Mouse (Mus musculus) macrophage (primary cell): ENCODE results near the gene Baiap2l2. TPM values are rescaled to one million over a fixed set of nuclear protein-coding genes. Genes with fewer than 3 reads are reported as not detected.

Source experiments
- H3K27ac ChIP-seq: fragments of 350-480 bp; formaldehyde crosslinking; 2 replicates; pipeline ENCODE4 v1.9.0; 2021
- H3K36me3 ChIP-seq: fragments of 350-480 bp; formaldehyde crosslinking; 2 replicates; pipeline ENCODE4 v1.9.0; 2021; ENCODE audit errors: inconsistent target
- H3K4me3 ChIP-seq: fragments of 350-480 bp; formaldehyde crosslinking; 2 replicates; pipeline ENCODE4 v1.9.0; 2021; ENCODE audit errors: inconsistent target
- H3K79me2 ChIP-seq: fragments of 350-480 bp; formaldehyde crosslinking; 2 replicates; pipeline ENCODE4 v1.9.0; 2021; ENCODE audit errors: inconsistent target
- WGBS: methylation state at CpG from one replicate; pipeline ENCODE4 v1.1.7; 2026; ENCODE audit warnings: inconsistent platforms; ENCODE audit not compliant: missing documents; 5-methylcytosine and 5-hydroxymethylcytosine counted together
- polyA plus RNA-seq: library from polyadenylated mRNA; stranded (reverse); fragments of 250-400 nt; gene quantifications from 3 replicates; pipeline ENCODE4 v1.2.4, GENCODE M21; 2018; ENCODE audit warnings: inconsistent platforms

Baiap2l2 gene
- polyA plus RNA-seq, 1 experiment from 2014 or later = not detected

GRCm38 (mm10) chr15:79283371-79283770, 2.0 kb downstream of the Baiap2l2 start:
- Histone ChIP-seq H3K4me3 (no peak overlapping the region), H3K36me3 (no peaks in the 10 kb centered on the region), H3K27ac (no peak overlapping the region), H3K79me2 (no peaks in the 10 kb centered on the region)
- WGBS = 94% methylated on average over 4 of the region's 4 CpGs

GRCm38 (mm10) chr15:79282434-79282833, 2.9 kb downstream of the Baiap2l2 start:
- H3K4me3 ChIP-seq = no peak overlapping the region
- H3K27ac ChIP-seq = no peak overlapping the region
- H3K79me2 ChIP-seq = no peaks in the 10 kb centered on the region
- no peaks in the 10 kb centered on the region for H3K36me3 ChIP-seq
- 91% methylated on average over 5 of the region's 5 CpGs for WGBS

- Histone ChIP-seq H3K79me2 (no peaks in the 10 kb centered on the region), H3K27ac (no peak overlapping the region), H3K4me3 (no peak overlapping the region), H3K36me3 (no peaks in the 10 kb centered on the region)
- 100% methylated on average over 1 of the region's 1 CpGs for WGBS
Measured at GRCm38 (mm10) chr15:79281389-79281788, 3.9 kb downstream of the Baiap2l2 start.

GRCm38 (mm10) chr15:79280850-79281249, 4.5 kb downstream of the Baiap2l2 start:
- no peaks in the 10 kb centered on the region for H3K36me3 ChIP-seq
- no peak overlapping the region for H3K27ac ChIP-seq
- no peak overlapping the region for H3K4me3 ChIP-seq
- H3K79me2 ChIP-seq = no peaks in the 10 kb centered on the region
- WGBS = 58% methylated on average over 5 of the region's 5 CpGs

- 56% methylated on average over 6 of the region's 6 CpGs for WGBS
- H3K79me2 ChIP-seq = no peaks in the 10 kb centered on the region
- H3K27ac ChIP-seq = no peak overlapping the region
- H3K4me3 ChIP-seq = no peak overlapping the region
- no peaks in the 10 kb centered on the region for H3K36me3 ChIP-seq
Measured at GRCm38 (mm10) chr15:79280209-79280608, 5.1 kb downstream of the Baiap2l2 start.

GRCm38 (mm10) chr15:79277728-79278127, 7.6 kb downstream of the Baiap2l2 start:
- no peak overlapping the region for H3K27ac ChIP-seq
- H3K4me3 ChIP-seq = no peak overlapping the region
- WGBS = 86% methylated on average over 10 of the region's 10 CpGs
- H3K79me2 ChIP-seq = no peaks in the 10 kb centered on the region
- no peaks in the 10 kb centered on the region for H3K36me3 ChIP-seq

GRCm38 (mm10) chr15:79273020-79273419, 12.3 kb downstream of the Baiap2l2 start:
- Histone ChIP-seq H3K79me2 (no peaks in the 10 kb centered on the region), H3K27ac (no peak overlapping the region), H3K36me3 (no peaks in the 10 kb centered on the region), H3K4me3 (no peak overlapping the region)
- 90% methylated on average over 10 of the region's 10 CpGs for WGBS

- Histone ChIP-seq H3K79me2 (no peaks in the 10 kb centered on the region), H3K27ac (no peak overlapping the region), H3K36me3 (no peaks in the 10 kb centered on the region), H3K4me3 (no peak overlapping the region)
- 23% methylated on average over 17 of the region's 17 CpGs for WGBS
Measured at GRCm38 (mm10) chr15:79271124-79271746, 14.1 kb downstream of the Baiap2l2 start.

- H3K36me3 ChIP-seq = no peaks in the 10 kb centered on the region
- H3K79me2 ChIP-seq = no peaks in the 10 kb centered on the region
- H3K27ac ChIP-seq = no peak overlapping the region
- WGBS = 3% methylated on average over 33 of the region's 33 CpGs
- H3K4me3 ChIP-seq = peak overlapping the region; percentile 9; the same call in 1 of the 2 replicates
Measured at GRCm38 (mm10) chr15:79270317-79271123, 14.8 kb downstream of the Baiap2l2 start.

GRCm38 (mm10) chr15:79268521-79268920, 16.8 kb downstream of the Baiap2l2 start:
- 8% methylated on average over 1 of the region's 1 CpGs for WGBS
- Histone ChIP-seq H3K79me2 (no peaks in the 10 kb centered on the region), H3K36me3 (no peaks in the 10 kb centered on the region), H3K27ac (no peak overlapping the region), H3K4me3 (no peak overlapping the region)

GRCm38 (mm10) chr15:79265384-79265783, 20.0 kb downstream of the Baiap2l2 start:
- no peaks in the 10 kb centered on the region for H3K36me3 ChIP-seq
- no peaks in the 10 kb centered on the region for H3K79me2 ChIP-seq
- no peak overlapping the region for H3K27ac ChIP-seq
- H3K4me3 ChIP-seq = no peak overlapping the region
- 18% methylated on average over 4 of the region's 4 CpGs for WGBS

- no peaks in the 10 kb centered on the region for H3K79me2 ChIP-seq
- no peak overlapping the region for H3K4me3 ChIP-seq
- no peak overlapping the region for H3K27ac ChIP-seq
- H3K36me3 ChIP-seq = no peaks in the 10 kb centered on the region
- WGBS = 95% methylated on average over 6 of the region's 6 CpGs
Measured at GRCm38 (mm10) chr15:79263726-79264125, 21.6 kb downstream of the Baiap2l2 start.

- Histone ChIP-seq H3K79me2 (no peaks in the 10 kb centered on the region), H3K36me3 (no peaks in the 10 kb centered on the region), H3K27ac (no peak overlapping the region), H3K4me3 (no peak overlapping the region)
- WGBS = 100% methylated on average over 3 of the region's 3 CpGs
Measured at GRCm38 (mm10) chr15:79262786-79263309, 22.5 kb downstream of the Baiap2l2 start.

GRCm38 (mm10) chr15:79262375-79262774, 23.0 kb downstream of the Baiap2l2 start:
- Histone ChIP-seq H3K4me3 (no peak overlapping the region), H3K79me2 (no peaks in the 10 kb centered on the region), H3K27ac (no peak overlapping the region), H3K36me3 (no peaks in the 10 kb centered on the region)
- WGBS = 37% methylated on average over 13 of the region's 13 CpGs

GRCm38 (mm10) chr15:79261757-79262156, 23.6 kb downstream of the Baiap2l2 start:
- WGBS = 2% methylated on average over 19 of the region's 28 CpGs
- Histone ChIP-seq H3K27ac (no peak overlapping the region), H3K4me3 (no peak overlapping the region), H3K79me2 (no peaks in the 10 kb centered on the region), H3K36me3 (no peaks in the 10 kb centered on the region)
